Mouse (Mus musculus) forebrain, embryonic 15.5 days (tissue): ENCODE measurements around the gene Coro1c. TPM values are rescaled to one million over a fixed set of nuclear protein-coding genes. Genes with fewer than 3 reads are reported as not detected.

Source experiments
- ATAC-seq: fragments of 200-750 bp; cut with Nextera tagmentation; replicated peaks from 2 replicates; pipeline ENCODE4 v1.8.0; 2017; ENCODE audit warnings: mild to moderate bottlenecking, moderate TSS enrichment, moderate library complexity
- H3K27ac ChIP-seq: fragments of 300-500 bp; sonication (generic); replicated peaks from 2 replicates; pipeline ENCODE4 v1.5.1; 2015; ENCODE audit warnings: mild to moderate bottlenecking, inconsistent platforms
- H3K27me3 ChIP-seq: fragments of 300-500 bp; sonication (generic); 2 replicates; pipeline ENCODE4 v1.6.1; 2015; ENCODE audit warnings: inconsistent platforms
- H3K36me3 ChIP-seq: fragments of 300-500 bp; sonication (generic); 2 replicates; pipeline ENCODE4 v1.6.1; 2015; ENCODE audit warnings: mild to moderate bottlenecking, inconsistent platforms
- H3K4me1 ChIP-seq: fragments of 300-500 bp; sonication (generic); 2 replicates; pipeline ENCODE4 v1.6.1; 2015; ENCODE audit warnings: inconsistent platforms
- H3K4me2 ChIP-seq: fragments of 300-500 bp; sonication (generic); replicated peaks from 2 replicates; pipeline ENCODE4 v1.6.1; 2015; ENCODE audit warnings: mild to moderate bottlenecking, inconsistent platforms
- H3K4me3 ChIP-seq: fragments of 300-500 bp; sonication (generic); 2 replicates; pipeline ENCODE4 v1.5.1; 2015; ENCODE audit warnings: mild to moderate bottlenecking, inconsistent platforms
- H3K9ac ChIP-seq: fragments of 300-500 bp; sonication (generic); replicated peaks from 2 replicates; pipeline ENCODE4 v1.6.1; 2015; ENCODE audit warnings: mild to moderate bottlenecking, inconsistent platforms
- H3K9me3 ChIP-seq: fragments of 300-500 bp; sonication (generic); 2 replicates; pipeline ENCODE4 v1.6.1; 2016; ENCODE audit warnings: inconsistent platforms
- WGBS: fragments of 180-500 bp; shearing (Covaris S2); methylation state at CpG from one replicate; pipeline ENCODE4 v1.1.7; 2015; ENCODE audit warnings: mixed read lengths; 5-methylcytosine and 5-hydroxymethylcytosine counted together
- polyA plus RNA-seq: library from polyadenylated mRNA; unstranded; fragments of >200 nt; fragmentation: Nextera tagmentation; extraction: Ambion mirVana; gene quantifications from 2 replicates; pipeline ENCODE4 v1.2.1, GENCODE M21; 2015

Gene Coro1c
- polyA plus RNA-seq, 1 experiment from 2014 or later = 224 TPM

DNA sequence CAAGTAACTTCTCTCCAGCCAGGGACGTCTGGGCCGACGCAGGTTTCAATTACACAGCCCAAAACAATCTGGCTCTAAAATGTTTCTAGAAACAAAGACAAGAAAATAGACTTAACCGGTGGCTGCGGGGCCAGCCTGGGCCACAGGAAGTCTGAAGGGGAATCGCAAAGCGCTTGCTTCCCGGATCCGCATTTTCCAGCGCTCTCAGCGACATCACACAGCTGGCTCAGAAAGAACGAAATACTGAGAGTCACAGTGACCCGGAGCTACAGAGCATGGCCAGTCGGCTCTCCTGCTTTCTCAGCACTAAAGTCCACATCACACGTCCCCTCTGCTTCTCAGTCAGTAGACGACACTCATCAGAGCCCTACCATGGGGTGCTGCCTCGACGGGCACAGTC is 17.7 kb downstream of the Coro1c start:
- peak overlapping the region; percentile 11; the same call in 1 of the 2 replicates for H3K27ac ChIP-seq

DNA sequence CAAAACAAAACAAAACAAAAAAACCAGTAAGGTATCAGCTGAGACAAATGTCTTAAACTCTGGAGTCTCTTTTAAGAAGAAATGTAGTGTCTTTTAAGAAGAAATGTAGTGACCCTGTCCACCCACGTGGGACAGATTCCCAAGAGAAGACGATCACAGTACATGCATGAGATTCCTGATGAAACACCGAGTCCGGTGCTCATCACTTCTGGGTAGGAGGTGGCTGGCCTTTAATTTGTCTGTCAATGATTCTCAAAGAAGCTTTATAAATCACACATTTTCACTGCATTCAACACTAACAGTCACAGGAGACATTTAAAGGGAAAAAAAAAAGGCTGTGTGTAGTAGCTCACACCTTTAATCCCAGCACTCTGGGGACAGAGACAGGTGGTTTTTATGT is 18.6 kb downstream of the Coro1c start:
- Histone ChIP-seq H3K9ac (no peak overlapping the region), H3K27me3 (no peaks in the 10 kb centered on the region), H3K4me3 (no peak overlapping the region), H3K9me3 (no peaks in the 10 kb centered on the region), H3K4me1 (peaks cover 56% of the 10 kb centered on the region), H3K36me3 (no peaks in the 10 kb centered on the region), H3K27ac (0 out of 2 replicates have a peak overlapping the region, but pooled peaks have one; percentile 27), H3K4me2 (no peak overlapping the region)
- no peak for ATAC-seq
- 60% methylated on average over 4 of the region's 4 CpGs for WGBS

More for the DNA sequence above, 17.7 kb downstream of the Coro1c start:
- no peaks in the 10 kb centered on the region for H3K27me3 ChIP-seq
- WGBS = 87% methylated on average over 18 of the region's 18 CpGs
- H3K9me3 ChIP-seq = no peaks in the 10 kb centered on the region
- no peak overlapping the region for H3K9ac ChIP-seq
- peaks cover 46% of the 10 kb centered on the region for H3K4me1 ChIP-seq
- H3K4me2 ChIP-seq = no peak overlapping the region
- H3K4me3 ChIP-seq = no peak overlapping the region
- no peak for ATAC-seq
- H3K36me3 ChIP-seq = no peaks in the 10 kb centered on the region

DNA sequence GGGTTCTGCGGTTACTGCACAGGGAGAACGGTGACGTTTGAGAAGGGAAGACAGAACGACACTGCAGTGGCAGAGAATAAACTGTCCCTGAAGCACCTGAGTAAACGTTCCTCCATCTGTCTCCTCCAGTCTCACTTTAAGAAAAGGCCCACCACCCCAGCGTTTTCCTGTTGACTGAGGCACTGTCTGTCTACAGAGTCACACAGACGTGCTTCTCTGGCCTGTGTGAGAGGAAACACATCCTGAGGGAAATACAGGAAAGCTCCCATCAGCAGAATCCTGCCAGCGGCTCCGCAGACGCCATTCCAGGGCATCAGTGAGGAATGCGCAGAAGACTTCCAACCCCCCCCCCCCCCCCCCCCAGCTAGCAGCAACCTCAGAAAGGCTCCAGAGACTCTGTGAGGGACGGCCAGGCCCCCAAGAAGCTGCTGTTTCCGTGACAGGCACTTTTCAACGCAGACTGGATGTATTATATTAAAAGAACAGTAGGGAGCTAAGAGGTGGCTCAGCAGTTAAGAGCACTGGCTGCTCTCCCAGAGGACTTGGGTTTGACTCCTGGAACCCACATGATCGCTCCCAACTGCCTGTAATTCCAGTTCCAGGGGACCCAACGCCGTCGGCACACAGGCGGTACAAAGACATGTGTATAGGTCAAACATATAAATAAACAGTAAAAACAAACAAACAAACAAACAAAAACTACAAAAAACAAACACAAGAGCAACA is 19.2 kb downstream of the Coro1c start:
- Histone ChIP-seq H3K4me1 (peaks cover 62% of the 10 kb centered on the region), H3K4me3 (no peak overlapping the region), H3K27ac (peak overlapping the region; percentile 51), H3K27me3 (no peaks in the 10 kb centered on the region), H3K9ac (no peak overlapping the region), H3K36me3 (no peaks in the 10 kb centered on the region), H3K9me3 (no peaks in the 10 kb centered on the region), H3K4me2 (no peak overlapping the region)
- ATAC-seq = no peak
- WGBS = 34% methylated on average over 19 of the region's 19 CpGs

DNA sequence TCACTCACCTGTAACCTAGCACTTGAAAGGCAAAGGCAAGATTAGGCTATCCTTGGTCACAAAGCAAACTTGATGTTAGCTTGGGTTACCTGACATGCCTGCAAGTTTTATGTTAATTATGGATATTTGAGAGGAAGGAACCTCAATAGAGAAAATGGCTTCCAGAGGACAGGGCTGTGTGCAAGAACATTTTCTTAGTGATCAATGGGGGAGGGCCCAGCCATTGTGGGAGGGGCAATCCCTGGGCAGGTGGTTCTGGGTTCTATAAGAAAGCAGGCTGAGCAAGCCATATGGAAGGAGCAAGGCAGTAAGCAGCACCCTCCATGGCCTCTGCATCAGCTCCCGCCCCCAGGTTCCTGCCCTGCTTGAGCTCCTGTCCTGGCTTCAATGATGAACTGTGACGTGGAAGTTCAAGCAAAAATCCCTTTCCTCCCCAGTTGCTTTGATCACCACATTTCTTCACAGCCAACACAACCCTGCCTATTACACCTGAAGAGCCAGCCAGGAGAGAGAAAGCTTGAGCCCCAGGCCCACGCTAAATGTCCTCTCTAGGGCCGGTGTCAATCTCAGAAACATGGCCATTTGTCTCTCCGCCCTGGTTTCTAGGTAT is 20.3 kb downstream of the Coro1c start:
- Histone ChIP-seq H3K9me3 (no peaks in the 10 kb centered on the region), H3K4me1 (peaks cover 72% of the 10 kb centered on the region), H3K9ac (no peak overlapping the region), H3K4me3 (no peak overlapping the region), H3K27me3 (no peaks in the 10 kb centered on the region), H3K4me2 (no peak overlapping the region), H3K27ac (peak overlapping the region; percentile 51), H3K36me3 (no peaks in the 10 kb centered on the region)
- WGBS = 90% methylated on average over 5 of the region's 5 CpGs
- ATAC-seq = no peak

DNA sequence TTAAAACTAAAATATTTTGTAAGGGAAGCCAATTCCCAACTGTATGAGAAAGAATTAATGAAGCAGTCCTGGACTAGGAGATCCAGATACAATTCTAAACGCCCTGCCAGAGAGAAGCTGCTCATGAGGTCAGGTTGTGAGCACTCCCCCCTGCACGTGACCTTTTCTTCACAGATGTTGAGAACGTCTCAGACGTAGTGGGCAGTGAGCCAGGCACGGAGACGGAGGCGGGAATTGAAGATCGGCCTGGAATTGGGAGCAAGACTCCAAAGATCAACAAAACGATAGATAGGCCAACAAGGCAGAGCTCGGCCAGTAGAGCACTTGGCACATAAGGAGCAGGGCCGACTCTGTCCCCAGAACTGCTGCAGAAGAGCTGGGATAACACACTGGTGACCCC is 21.4 kb downstream of the Coro1c start:
- Histone ChIP-seq H3K9me3 (no peaks in the 10 kb centered on the region), H3K9ac (no peak overlapping the region), H3K4me2 (no peak overlapping the region), H3K27me3 (no peaks in the 10 kb centered on the region), H3K36me3 (no peaks in the 10 kb centered on the region), H3K4me3 (no peak overlapping the region), H3K4me1 (peaks cover 84% of the 10 kb centered on the region), H3K27ac (no peak overlapping the region)
- ATAC-seq = no peak
- WGBS = 54% methylated on average over 11 of the region's 11 CpGs

DNA sequence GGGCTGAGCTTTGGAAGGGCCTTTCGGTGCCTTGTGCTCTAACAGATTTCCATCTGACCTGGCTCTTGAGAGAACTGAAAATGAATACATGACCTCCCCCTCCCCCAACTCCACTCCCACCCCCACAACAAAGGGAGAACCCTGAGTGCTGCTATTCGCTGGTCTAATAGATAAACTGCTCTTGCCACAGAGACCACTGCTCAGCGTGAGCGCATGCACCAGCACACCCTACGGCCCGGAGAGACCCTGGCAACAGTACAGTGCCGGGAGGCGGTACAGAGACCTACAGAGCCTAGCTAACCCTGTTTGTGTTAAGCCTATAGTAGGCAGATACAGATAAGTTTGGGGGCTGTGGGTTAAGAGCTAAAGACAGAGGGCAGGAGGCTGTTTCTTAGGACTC is 22.9 kb downstream of the Coro1c start:
- Histone ChIP-seq H3K4me3 (no peak overlapping the region), H3K27me3 (no peaks in the 10 kb centered on the region), H3K9me3 (no peaks in the 10 kb centered on the region), H3K36me3 (peaks cover under 1% of the 10 kb centered on the region; the same call in 1 of the 2 replicates), H3K4me1 (peaks cover 85% of the 10 kb centered on the region), H3K27ac (no peak overlapping the region), H3K9ac (no peak overlapping the region), H3K4me2 (no peak overlapping the region)
- no peak for ATAC-seq
- WGBS = 55% methylated on average over 8 of the region's 8 CpGs

DNA sequence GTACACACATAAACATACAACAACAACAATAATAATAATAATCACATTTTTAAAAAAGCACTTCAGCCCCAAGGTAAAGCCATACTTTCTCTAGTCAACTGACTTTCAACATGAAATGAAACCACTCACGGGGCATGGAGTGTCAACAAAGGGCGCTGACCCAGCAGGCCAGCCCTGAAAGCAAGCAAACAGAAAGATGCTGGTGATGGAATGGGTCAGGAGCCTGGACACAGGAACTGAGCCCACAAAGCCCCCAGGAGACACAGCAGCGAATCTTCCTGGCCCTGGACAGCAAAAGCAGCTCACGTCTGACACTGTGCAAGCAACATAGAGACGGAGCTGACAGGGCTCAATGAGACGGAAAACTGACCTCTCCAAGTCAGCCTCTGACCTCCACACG is 23.8 kb downstream of the Coro1c start:
- WGBS = 82% methylated on average over 7 of the region's 7 CpGs

DNA sequence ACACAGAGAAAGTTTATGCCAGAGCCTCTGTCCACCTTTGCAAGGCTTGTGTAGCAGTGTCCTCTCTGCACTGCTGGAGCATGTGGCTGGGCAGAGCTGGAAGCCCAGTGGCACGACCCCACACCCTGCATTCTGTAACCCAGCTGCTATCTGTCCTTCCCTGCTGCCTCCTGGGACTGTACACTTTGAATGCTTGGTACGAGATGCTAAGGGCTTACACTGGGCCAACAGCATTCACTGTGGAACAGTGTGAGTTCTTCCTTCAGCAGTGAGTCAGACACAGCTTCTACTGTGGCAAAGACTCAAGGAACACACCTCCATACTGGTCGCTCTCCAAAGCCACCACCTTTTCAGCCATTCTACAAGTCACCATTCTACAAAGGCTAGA is 25.2 kb downstream of the Coro1c start:
- H3K9ac ChIP-seq = no peak overlapping the region
- no peak overlapping the region for H3K4me2 ChIP-seq
- no peaks in the 10 kb centered on the region for H3K27me3 ChIP-seq
- WGBS = 50% methylated on average over 3 of the region's 3 CpGs
- H3K9me3 ChIP-seq = no peaks in the 10 kb centered on the region
- peaks cover 64% of the 10 kb centered on the region for H3K4me1 ChIP-seq
- H3K4me3 ChIP-seq = no peak overlapping the region
- peak overlapping the region; percentile 95 for H3K27ac ChIP-seq
- ATAC-seq = peak; percentile 41
- H3K36me3 ChIP-seq = peaks cover 12% of the 10 kb centered on the region; the same call in 1 of the 2 replicates

More for the DNA sequence above, 23.8 kb downstream of the Coro1c start:
- Histone ChIP-seq H3K27ac (0 out of 2 replicates have a peak overlapping the region, but pooled peaks have one; percentile 20), H3K36me3 (peaks cover 6% of the 10 kb centered on the region; the same call in 1 of the 2 replicates), H3K4me1 (peaks cover 76% of the 10 kb centered on the region), H3K27me3 (no peaks in the 10 kb centered on the region), H3K9me3 (no peaks in the 10 kb centered on the region), H3K9ac (no peak overlapping the region), H3K4me3 (no peak overlapping the region), H3K4me2 (no peak overlapping the region)
- ATAC-seq = no peak

DNA sequence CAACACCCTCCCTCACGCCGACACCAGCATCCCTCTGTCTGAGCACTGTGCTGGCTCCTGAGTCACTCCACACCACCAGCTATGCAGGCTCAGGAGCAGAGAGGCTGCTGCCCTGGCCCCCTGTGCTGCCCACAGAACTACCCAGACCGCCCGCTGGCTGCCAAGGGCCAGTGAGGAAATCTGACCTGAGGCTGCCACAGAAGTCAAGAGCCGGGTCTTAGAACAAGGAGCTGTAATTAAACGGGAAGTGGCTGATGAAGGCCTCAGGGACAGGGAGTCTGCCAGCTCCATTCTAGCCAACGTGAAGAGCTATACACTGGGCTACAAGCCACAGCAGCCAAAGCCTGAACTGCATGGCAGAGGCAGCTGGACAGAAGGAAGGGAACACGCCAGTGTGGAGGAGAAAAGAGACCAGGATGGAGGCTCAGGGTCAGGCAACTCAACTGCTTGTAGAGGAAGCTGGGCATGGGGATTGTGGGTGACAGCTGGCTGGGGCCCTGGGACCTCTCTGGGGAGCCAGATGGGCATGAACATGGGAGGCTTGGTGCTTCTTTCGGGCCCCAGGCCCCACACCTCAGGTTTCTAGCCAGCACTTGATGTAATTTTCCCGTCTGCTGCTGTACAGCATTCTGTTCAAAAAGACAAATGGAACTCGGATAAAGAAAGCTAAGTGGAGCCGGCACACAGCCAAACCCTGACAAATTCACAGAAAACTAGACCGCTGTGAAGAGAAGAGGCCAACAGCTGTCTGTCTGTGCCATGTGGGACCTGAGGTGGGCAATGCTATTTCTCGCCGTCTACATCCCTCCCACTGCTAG is 25.8 kb downstream of the Coro1c start:
- 25% methylated on average over 15 of the region's 15 CpGs for WGBS
- 0 out of 2 replicates have a peak overlapping the region, but pooled peaks have one; percentile 28 for H3K9ac ChIP-seq
- peaks cover 67% of the 10 kb centered on the region for H3K4me1 ChIP-seq
- H3K27me3 ChIP-seq = no peaks in the 10 kb centered on the region
- H3K9me3 ChIP-seq = no peaks in the 10 kb centered on the region
- peaks cover 12% of the 10 kb centered on the region; the same call in 1 of the 2 replicates for H3K36me3 ChIP-seq
- H3K4me2 ChIP-seq = no peak overlapping the region; the same call in 1 of the 2 replicates
- no peak overlapping the region for H3K4me3 ChIP-seq
- ATAC-seq = peak; percentile 62
- H3K27ac ChIP-seq = peak overlapping the region; percentile 95

DNA sequence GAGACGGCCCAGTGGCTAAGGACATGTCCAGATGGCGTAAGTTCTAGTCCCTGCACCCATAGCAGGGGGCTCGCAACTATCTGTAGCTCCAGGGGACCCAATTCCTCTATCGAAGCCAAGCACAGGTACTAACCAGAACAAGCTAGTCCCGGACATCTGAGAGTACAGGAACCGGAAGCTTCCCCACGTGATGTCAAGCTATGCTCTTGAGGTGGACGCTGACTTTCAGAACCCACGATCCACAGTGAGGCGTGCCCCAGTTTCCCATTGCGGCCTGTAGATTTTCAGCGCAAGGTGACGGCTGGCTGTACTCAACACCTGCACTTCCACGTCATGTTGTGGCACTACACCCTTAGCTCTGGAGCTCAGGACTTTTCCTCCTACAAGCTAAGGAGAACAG is 27.4 kb downstream of the Coro1c start:
- Histone ChIP-seq H3K9ac (no peak overlapping the region), H3K4me2 (no peak overlapping the region), H3K4me1 (peaks cover 58% of the 10 kb centered on the region), H3K27ac (peak overlapping the region; percentile 95), H3K9me3 (no peaks in the 10 kb centered on the region), H3K36me3 (peaks cover 12% of the 10 kb centered on the region; the same call in 1 of the 2 replicates), H3K27me3 (no peaks in the 10 kb centered on the region), H3K4me3 (no peak overlapping the region)
- ATAC-seq = no peak
- WGBS = 92% methylated on average over 14 of the region's 14 CpGs

DNA sequence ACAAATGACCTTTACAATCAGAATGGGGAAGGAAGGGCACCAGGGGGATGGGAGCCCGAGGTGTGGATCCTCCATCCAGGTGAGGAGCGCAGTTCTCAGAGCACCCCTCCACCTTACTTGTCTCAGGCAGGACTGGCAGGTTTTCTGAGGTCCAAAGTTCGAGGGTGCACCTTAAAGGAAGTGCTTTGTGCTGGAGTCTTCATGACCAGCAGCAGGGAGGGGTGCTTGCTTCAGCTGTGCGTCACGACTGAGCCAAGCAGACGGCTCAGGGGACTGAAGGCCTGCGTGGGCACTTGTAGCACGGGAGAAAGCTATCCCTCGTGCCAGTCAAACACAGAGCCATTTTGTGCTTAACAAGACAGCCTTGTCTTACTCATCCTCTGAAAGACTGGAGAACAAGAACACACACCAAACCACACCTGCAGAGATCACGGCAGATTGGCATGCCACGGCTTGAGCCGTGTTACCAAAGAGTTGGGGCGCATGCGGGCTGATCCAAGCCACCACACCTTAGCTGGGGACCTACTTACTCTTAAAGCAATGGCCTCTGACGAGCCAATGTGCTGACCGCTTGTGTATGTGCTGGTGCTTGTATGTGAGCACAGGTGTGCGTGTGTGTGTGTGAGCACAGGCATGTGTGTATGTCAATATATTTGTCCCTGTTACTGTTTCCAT is 29.5 kb downstream of the Coro1c start:
- no peaks in the 10 kb centered on the region for H3K9me3 ChIP-seq
- H3K4me2 ChIP-seq = no peak overlapping the region
- H3K9ac ChIP-seq = no peak overlapping the region
- no peak overlapping the region for H3K4me3 ChIP-seq
- 87% methylated on average over 17 of the region's 17 CpGs for WGBS
- H3K4me1 ChIP-seq = peaks cover 55% of the 10 kb centered on the region
- H3K27ac ChIP-seq = no peak overlapping the region
- no peak for ATAC-seq
- peaks cover 23% of the 10 kb centered on the region for H3K36me3 ChIP-seq
- H3K27me3 ChIP-seq = no peaks in the 10 kb centered on the region
